Mouse (Mus musculus): ENCODE results near the gene Ifi35.
"Not testable (repeated sequence)": the region's sequence is repeated elsewhere in the genome, so short reads cannot be mapped to it uniquely, and the experiment has no call there.

The Ifi35 gene

GRCm38 (mm10) chr11:101468731-101469130 is 20.5 kb downstream of the Ifi35 start:
- DNase-seq (ENCODE audit: low read depth, low spot score), result no peak

GRCm38 (mm10) chr11:101469155-101469554 is 20.9 kb downstream of the Ifi35 start:
- DNase-seq (ENCODE audit: low read depth, low spot score), result no peak

GRCm38 (mm10) chr11:101470206-101470605 is 22.0 kb downstream of the Ifi35 start:
- no peak for DNase-seq (ENCODE audit: low read depth, low spot score)

- no peak for DNase-seq (ENCODE audit: low read depth, low spot score)
Measured at GRCm38 (mm10) chr11:101471926-101472325, 23.7 kb downstream of the Ifi35 start.

GRCm38 (mm10) chr11:101472336-101472735 is 24.1 kb downstream of the Ifi35 start:
- no peak for DNase-seq (ENCODE audit: low read depth, low spot score)

GRCm38 (mm10) chr11:101473686-101474085 is 25.5 kb downstream of the Ifi35 start:
- not testable (repeated sequence) for DNase-seq (ENCODE audit: low read depth, low spot score)

- DNase-seq (ENCODE audit: low read depth, low spot score), result no peak
Measured at GRCm38 (mm10) chr11:101474298-101474697, 26.1 kb downstream of the Ifi35 start.

GRCm38 (mm10) chr11:101476361-101476760 is 28.2 kb downstream of the Ifi35 start:
- DNase-seq (ENCODE audit: low read depth, low spot score), result not testable (repeated sequence)

GRCm38 (mm10) chr11:101477194-101477551 is 29.0 kb downstream of the Ifi35 start:
- no peak for DNase-seq (ENCODE audit: low read depth, low spot score)

GRCm38 (mm10) chr11:101477552-101478211 is 29.5 kb downstream of the Ifi35 start:
- no peak for DNase-seq (ENCODE audit: low read depth, low spot score)

GRCm38 (mm10) chr11:101479171-101479635 is 31.0 kb downstream of the Ifi35 start:
- no peak for DNase-seq (ENCODE audit: low read depth, low spot score)

GRCm38 (mm10) chr11:101480912-101481311 is 32.7 kb downstream of the Ifi35 start:
- no peak for DNase-seq (ENCODE audit: low read depth, low spot score)

- no peak for DNase-seq (ENCODE audit: low read depth, low spot score)
Measured at GRCm38 (mm10) chr11:101483804-101484203, 35.6 kb downstream of the Ifi35 start.

GRCm38 (mm10) chr11:101484245-101484644 is 36.0 kb downstream of the Ifi35 start:
- DNase-seq (ENCODE audit: low read depth, low spot score), result no peak

GRCm38 (mm10) chr11:101484814-101485213 is 36.6 kb downstream of the Ifi35 start:
- DNase-seq (ENCODE audit: low read depth, low spot score), result no peak

- DNase-seq (ENCODE audit: low read depth, low spot score), result peak; percentile 61
Measured at GRCm38 (mm10) chr11:101485509-101486028, 37.4 kb downstream of the Ifi35 start.

- DNase-seq (ENCODE audit: low read depth, low spot score), result no peak
Measured at GRCm38 (mm10) chr11:101486126-101486525, 37.9 kb downstream of the Ifi35 start.

- no peak for DNase-seq (ENCODE audit: low read depth, low spot score)
Measured at GRCm38 (mm10) chr11:101506269-101506780, 58.1 kb downstream of the Ifi35 start.

- no peak for DNase-seq (ENCODE audit: low read depth, low spot score)
Measured at GRCm38 (mm10) chr11:101507090-101507489, 58.9 kb downstream of the Ifi35 start.
